Mouse (Mus musculus) midbrain, embryonic 16.5 days (tissue): ENCODE data around the gene Osbp2. TPM values are rescaled to one million over a fixed set of nuclear protein-coding genes. Genes with fewer than 3 reads are reported as not detected.

Experiments
- ATAC-seq: fragments of 200-750 bp; cut with Nextera tagmentation; 2 replicates; pipeline ENCODE4 v1.8.0; 2017; ENCODE audit warnings: moderate TSS enrichment
- H3K27ac ChIP-seq: fragments of 300-500 bp; sonication (generic); 2 replicates; pipeline ENCODE4 v1.5.1; 2014; ENCODE audit warnings: mild to moderate bottlenecking, low read length, mixed read lengths
- H3K27me3 ChIP-seq: fragments of 300-500 bp; sonication (generic); 2 replicates; pipeline ENCODE4 v1.6.1; 2014; ENCODE audit warnings: low read depth, low read length, mixed read lengths; ENCODE audit not compliant: control insufficient read depth, insufficient read depth
- H3K36me3 ChIP-seq: fragments of 300-500 bp; sonication (generic); 2 replicates; pipeline ENCODE4 v1.6.1; 2014; ENCODE audit warnings: mild to moderate bottlenecking, low read length, moderate library complexity, mixed read lengths; ENCODE audit not compliant: control insufficient read depth, insufficient read depth
- H3K4me1 ChIP-seq: fragments of 300-500 bp; sonication (generic); 2 replicates; pipeline ENCODE4 v1.6.1; 2014; ENCODE audit warnings: mild to moderate bottlenecking, low read length, mixed read lengths; ENCODE audit not compliant: control insufficient read depth, insufficient read depth
- H3K4me2 ChIP-seq: fragments of 300-500 bp; sonication (generic); 2 replicates; pipeline ENCODE4 v1.6.1; 2014; ENCODE audit warnings: mild to moderate bottlenecking, low read length, mixed read lengths
- H3K4me3 ChIP-seq: fragments of 300-500 bp; sonication (generic); 2 replicates; pipeline ENCODE4 v1.5.1; 2014; ENCODE audit warnings: low read depth, mild to moderate bottlenecking, low read length, moderate library complexity, mixed read lengths
- H3K9ac ChIP-seq: fragments of 300-500 bp; sonication (generic); 2 replicates; pipeline ENCODE4 v1.6.1; 2014; ENCODE audit warnings: low read depth, low read length, mixed read lengths
- H3K9me3 ChIP-seq: fragments of 300-500 bp; sonication (generic); replicated peaks from 2 replicates; pipeline ENCODE4 v1.6.1; 2014; ENCODE audit warnings: mild to moderate bottlenecking, low read length, mixed read lengths; ENCODE audit not compliant: control insufficient read depth, poor library complexity, severe bottlenecking
- WGBS: fragments of 180-500 bp; shearing (Covaris S2); extraction: QIAGEN DNeasy Blood & Tissue Kit; methylation state at CpG from one replicate; pipeline ENCODE4 v1.1.7; 2014; 5-methylcytosine and 5-hydroxymethylcytosine counted together
- polyA plus RNA-seq: library from polyadenylated mRNA; unstranded; fragments of >200 nt; fragmentation: Nextera tagmentation; extraction: Ambion mirVana; gene quantifications from 2 replicates; pipeline ENCODE4 v1.2.1, GENCODE M21; 2015

Osbp2 gene
- polyA plus RNA-seq, 1 experiment from 2014 or later = 40.9 TPM

GRCm38 (mm10) chr11:3817986-3818758, 45.5 kb downstream of the Osbp2 start:
- H3K27ac ChIP-seq = no peak overlapping the region
- H3K4me1 ChIP-seq = no peaks in the 10 kb centered on the region
- no peak for ATAC-seq
- no peaks in the 10 kb centered on the region for H3K9me3 ChIP-seq
- no peak overlapping the region for H3K4me3 ChIP-seq
- 24% methylated on average over 4 of the region's 4 CpGs for WGBS
- no peaks in the 10 kb centered on the region for H3K36me3 ChIP-seq
- H3K27me3 ChIP-seq = no peaks in the 10 kb centered on the region
- no peak overlapping the region for H3K4me2 ChIP-seq
- no peak overlapping the region for H3K9ac ChIP-seq

GRCm38 (mm10) chr11:3815951-3816350, 47.8 kb downstream of the Osbp2 start:
- Histone ChIP-seq H3K4me2 (no peak overlapping the region), H3K27me3 (no peaks in the 10 kb centered on the region)

GRCm38 (mm10) chr11:3813340-3813739, 50.4 kb downstream of the Osbp2 start:
- ATAC-seq = no peak
- Histone ChIP-seq H3K9ac (no peak overlapping the region), H3K36me3 (no peaks in the 10 kb centered on the region), H3K4me2 (no peak overlapping the region), H3K27ac (no peak overlapping the region), H3K4me1 (no peaks in the 10 kb centered on the region), H3K9me3 (no peaks in the 10 kb centered on the region), H3K4me3 (no peak overlapping the region), H3K27me3 (no peaks in the 10 kb centered on the region)

More at GRCm38 (mm10) chr11:3815951-3816350, 47.8 kb downstream of the Osbp2 start:
- Histone ChIP-seq H3K9ac (no peak overlapping the region), H3K27ac (no peak overlapping the region), H3K36me3 (no peaks in the 10 kb centered on the region), H3K4me1 (no peaks in the 10 kb centered on the region), H3K4me3 (no peak overlapping the region), H3K9me3 (no peaks in the 10 kb centered on the region)
- no peak for ATAC-seq

- H3K4me2 ChIP-seq = no peak overlapping the region
- no peak overlapping the region for H3K9ac ChIP-seq
- H3K4me3 ChIP-seq = no peak overlapping the region
- 38% methylated on average over 3 of the region's 3 CpGs for WGBS
- no peaks in the 10 kb centered on the region for H3K4me1 ChIP-seq
- H3K27ac ChIP-seq = no peak overlapping the region
- H3K27me3 ChIP-seq = no peaks in the 10 kb centered on the region
- no peak for ATAC-seq
- H3K9me3 ChIP-seq = no peaks in the 10 kb centered on the region
- H3K36me3 ChIP-seq = no peaks in the 10 kb centered on the region
Observed at GRCm38 (mm10) chr11:3808162-3808561, 55.5 kb downstream of the Osbp2 start.

- no peaks in the 10 kb centered on the region for H3K27me3 ChIP-seq
- no peaks in the 10 kb centered on the region for H3K36me3 ChIP-seq
- H3K27ac ChIP-seq = no peak overlapping the region
- no peak for ATAC-seq
- 31% methylated on average over 3 of the region's 3 CpGs for WGBS
- no peaks in the 10 kb centered on the region for H3K4me1 ChIP-seq
- no peaks in the 10 kb centered on the region for H3K9me3 ChIP-seq
- H3K4me2 ChIP-seq = no peak overlapping the region
- H3K4me3 ChIP-seq = no peak overlapping the region
- no peak overlapping the region for H3K9ac ChIP-seq
Observed at GRCm38 (mm10) chr11:3805362-3805761, 58.3 kb downstream of the Osbp2 start.

- Histone ChIP-seq H3K36me3 (no peaks in the 10 kb centered on the region), H3K9me3 (no peaks in the 10 kb centered on the region), H3K4me1 (no peaks in the 10 kb centered on the region), H3K4me3 (no peak overlapping the region), H3K4me2 (no peak overlapping the region), H3K27ac (no peak overlapping the region), H3K27me3 (no peaks in the 10 kb centered on the region), H3K9ac (no peak overlapping the region)
- no peak for ATAC-seq
- WGBS = 98% methylated on average over 2 of the region's 2 CpGs
Observed at GRCm38 (mm10) chr11:3804639-3805038, 59.1 kb downstream of the Osbp2 start.

GRCm38 (mm10) chr11:3802057-3802456, 61.6 kb downstream of the Osbp2 start:
- Histone ChIP-seq H3K4me2 (no peak overlapping the region), H3K9ac (no peak overlapping the region), H3K27me3 (no peaks in the 10 kb centered on the region), H3K4me3 (no peak overlapping the region), H3K36me3 (no peaks in the 10 kb centered on the region), H3K4me1 (no peaks in the 10 kb centered on the region), H3K27ac (no peak overlapping the region), H3K9me3 (no peaks in the 10 kb centered on the region)
- no peak for ATAC-seq
- 37% methylated on average over 1 of the region's 1 CpGs for WGBS

GRCm38 (mm10) chr11:3797631-3798215, 66.0 kb downstream of the Osbp2 start:
- Histone ChIP-seq H3K4me3 (no peak overlapping the region), H3K36me3 (no peaks in the 10 kb centered on the region), H3K9me3 (no peaks in the 10 kb centered on the region), H3K9ac (no peak overlapping the region), H3K4me1 (no peaks in the 10 kb centered on the region), H3K27ac (no peak overlapping the region), H3K4me2 (no peak overlapping the region), H3K27me3 (no peaks in the 10 kb centered on the region)
- no peak for ATAC-seq
- 89% methylated on average over 6 of the region's 6 CpGs for WGBS

GRCm38 (mm10) chr11:3790736-3791135, 73.0 kb downstream of the Osbp2 start:
- no peaks in the 10 kb centered on the region for H3K9me3 ChIP-seq
- H3K4me2 ChIP-seq = no peak overlapping the region
- H3K4me3 ChIP-seq = no peak overlapping the region
- H3K27me3 ChIP-seq = no peaks in the 10 kb centered on the region
- H3K27ac ChIP-seq = no peak overlapping the region
- no peaks in the 10 kb centered on the region for H3K4me1 ChIP-seq
- ATAC-seq = no peak
- no peaks in the 10 kb centered on the region for H3K36me3 ChIP-seq
- H3K9ac ChIP-seq = no peak overlapping the region
